Mouse (Mus musculus): Measurements from ENCODE around the gene Cd4. TPM values are rescaled to one million over a fixed set of nuclear protein-coding genes. Genes with fewer than 3 reads are reported as not detected.
A peak's percentile ranks its signal among the peaks of the same experiment; 100 is the strongest.

The Cd4 gene
- polyA plus RNA-seq, 1 experiment from 2014 or later: 0.17 TPM

- peaks cover 65% of the 10 kb centered on the region for H3K36me3 ChIP-seq
Measured at GRCm38 (mm10) chr6:124816611-124817010, 71.4 kb downstream of the Cd4 start.

DNA sequence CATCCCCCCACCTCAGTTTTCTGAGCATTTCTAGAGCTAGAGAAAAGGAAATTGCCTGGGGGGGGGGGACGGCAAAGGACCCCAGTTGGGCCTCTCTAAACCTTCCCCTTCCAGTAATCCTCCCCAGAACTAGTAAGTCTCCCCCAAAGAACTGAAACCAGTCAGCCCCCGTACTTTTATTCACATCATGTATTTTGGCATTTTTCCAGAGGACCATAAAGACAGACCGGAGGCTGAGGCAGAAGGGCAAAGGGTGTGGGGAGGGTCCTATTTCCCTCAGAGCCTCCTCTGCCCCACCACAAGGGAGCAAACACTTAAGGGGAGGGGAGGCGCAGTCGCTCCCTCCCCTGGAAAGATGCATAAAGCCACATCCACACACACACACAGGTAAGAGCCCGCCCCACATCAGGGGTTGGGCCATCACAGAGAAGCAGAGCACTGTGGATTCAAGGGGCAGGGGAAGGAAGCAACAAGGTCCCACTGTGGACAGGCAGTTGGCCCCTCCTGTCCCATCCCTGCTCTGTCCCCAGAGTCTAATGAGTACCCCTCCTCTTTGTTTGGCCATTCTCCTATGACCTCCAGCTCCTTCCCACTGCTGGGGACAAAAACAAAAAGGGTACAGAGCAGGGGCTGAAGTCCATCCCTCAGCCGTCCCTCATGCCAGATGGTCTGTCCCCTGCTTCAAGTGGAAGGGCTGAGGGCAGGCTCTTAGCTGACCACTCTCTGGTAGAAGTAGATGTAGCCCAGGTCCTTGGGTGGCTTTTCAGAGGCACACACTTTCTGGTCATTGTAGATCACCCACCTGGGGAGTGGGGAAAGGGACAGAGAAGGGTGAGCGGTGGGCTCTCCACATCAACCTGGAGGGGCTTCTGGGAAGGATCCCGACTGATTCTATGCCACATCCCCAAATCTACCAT lies 72.9 kb downstream of the Cd4 start:
- WGBS: 65% methylated on average over 8 of the region's 9 CpGs
- ATAC-seq (ENCODE audit: low FRiP score): no peak
- Histone ChIP-seq H3K9ac (replicated peaks) (no peak overlapping the region), H3K4me3 (replicated peaks) (no peak overlapping the region), H3K4me2 (peak overlapping the region; percentile 79), H3K4me1 (peaks cover 34% of the 10 kb centered on the region), H3K27ac (replicated peaks) (peak overlapping the region; percentile 89; the same call in 1 of the 2 replicates), H3K9me3 (replicated peaks) (no peaks in the 10 kb centered on the region), H3K36me3 (peaks cover 60% of the 10 kb centered on the region), H3K27me3 (replicated peaks) (no peaks in the 10 kb centered on the region)

More at GRCm38 (mm10) chr6:124816611-124817010, 71.4 kb downstream of the Cd4 start:
- Histone ChIP-seq H3K9ac (replicated peaks) (no peak overlapping the region), H3K4me3 (replicated peaks) (no peak overlapping the region), H3K9me3 (replicated peaks) (no peaks in the 10 kb centered on the region), H3K4me2 (no peak overlapping the region), H3K4me1 (peaks cover 29% of the 10 kb centered on the region), H3K27me3 (replicated peaks) (no peaks in the 10 kb centered on the region), H3K27ac (replicated peaks) (no peak overlapping the region)
- WGBS: 95% methylated on average over 4 of the region's 4 CpGs
- ATAC-seq (ENCODE audit: low FRiP score): no peak

Other genes with a start within 250 kb of the Cd4 start
- 47.2 and 56.6 TPM in 2 replicates for gene Lpcat3, start 225.2 kb downstream of the Cd4 start, polyA plus RNA-seq (2015; fragmentation: Nextera tagmentation; extraction: Ambion mirVana)
- gene Emg1, start 176.0 kb downstream of the Cd4 start, polyA plus RNA-seq (2015; fragmentation: Nextera tagmentation; extraction: Ambion mirVana): 99.9 and 132 TPM in 2 replicates
- 267 and 291 TPM in 2 replicates for gene Phb2, start 175.9 kb downstream of the Cd4 start, polyA plus RNA-seq (2015; fragmentation: Nextera tagmentation; extraction: Ambion mirVana)
- gene Ptpn6, start 149.5 kb downstream of the Cd4 start, polyA plus RNA-seq (2015; fragmentation: Nextera tagmentation; extraction: Ambion mirVana): 4.8 and 24.7 TPM in 2 replicates
- gene Grcc10, start 146.8 kb downstream of the Cd4 start, polyA plus RNA-seq (2015; fragmentation: Nextera tagmentation; extraction: Ambion mirVana): 572 and 623 TPM in 2 replicates
- gene Gm45234, start 132.2 kb downstream of the Cd4 start, polyA plus RNA-seq (2015; fragmentation: Nextera tagmentation; extraction: Ambion mirVana): 0.17 TPM in 1 of 2 replicates, not detected in the other
- 23.1 and 24.0 TPM in 2 replicates for gene Atn1, start 131.7 kb downstream of the Cd4 start, polyA plus RNA-seq (2015; fragmentation: Nextera tagmentation; extraction: Ambion mirVana)
- gene Eno2, start 118.5 kb downstream of the Cd4 start, polyA plus RNA-seq (2015; fragmentation: Nextera tagmentation; extraction: Ambion mirVana): 197 and 226 TPM in 2 replicates
- gene Lrrc23, start 108.5 kb downstream of the Cd4 start, polyA plus RNA-seq (2015; fragmentation: Nextera tagmentation; extraction: Ambion mirVana): 1.5 and 1.7 TPM in 2 replicates
- gene Spsb2, start 79.6 kb downstream of the Cd4 start, polyA plus RNA-seq (2015; fragmentation: Nextera tagmentation; extraction: Ambion mirVana): 7.9 and 9.2 TPM in 2 replicates
- 481 and 545 TPM in 2 replicates for gene Tpi1, start 73.9 kb downstream of the Cd4 start, polyA plus RNA-seq (2015; fragmentation: Nextera tagmentation; extraction: Ambion mirVana)
- 190 and 199 TPM in 2 replicates for gene Usp5, start 58.7 kb downstream of the Cd4 start, polyA plus RNA-seq (2015; fragmentation: Nextera tagmentation; extraction: Ambion mirVana)
- gene Cdca3, start 58.7 kb downstream of the Cd4 start, polyA plus RNA-seq (2015; fragmentation: Nextera tagmentation; extraction: Ambion mirVana): 23.7 and 52.8 TPM in 2 replicates
- 0.69 and 0.70 TPM in 2 replicates for gene Gnb3, start 47.9 kb downstream of the Cd4 start, polyA plus RNA-seq (2015; fragmentation: Nextera tagmentation; extraction: Ambion mirVana)
- gene P3h3, start 30.5 kb downstream of the Cd4 start, polyA plus RNA-seq (2015; fragmentation: Nextera tagmentation; extraction: Ambion mirVana): 22.2 and 24.0 TPM in 2 replicates
- 28.9 and 33.8 TPM in 2 replicates for gene Gpr162, start 24.2 kb downstream of the Cd4 start, polyA plus RNA-seq (2015; fragmentation: Nextera tagmentation; extraction: Ambion mirVana)
- gene Lag3, start 23.5 kb upstream of the Cd4 start, polyA plus RNA-seq (2015; fragmentation: Nextera tagmentation; extraction: Ambion mirVana): 3.2 and 3.5 TPM in 2 replicates
- gene Ptms, start 31.9 kb upstream of the Cd4 start, polyA plus RNA-seq (2015; fragmentation: Nextera tagmentation; extraction: Ambion mirVana): 637 and 745 TPM in 2 replicates
- gene Mlf2, start 43.2 kb upstream of the Cd4 start, polyA plus RNA-seq (2015; fragmentation: Nextera tagmentation; extraction: Ambion mirVana): 543 and 603 TPM in 2 replicates
- 95.4 and 112 TPM in 2 replicates for gene Cops7a, start 77.3 kb upstream of the Cd4 start, polyA plus RNA-seq (2015; fragmentation: Nextera tagmentation; extraction: Ambion mirVana)
- 59.4 and 72.4 TPM in 2 replicates for gene Pianp, start 108.5 kb upstream of the Cd4 start, polyA plus RNA-seq (2015; fragmentation: Nextera tagmentation; extraction: Ambion mirVana)
- gene Zfp384, start 120.9 kb upstream of the Cd4 start, polyA plus RNA-seq (2015; fragmentation: Nextera tagmentation; extraction: Ambion mirVana): 18.5 and 19.5 TPM in 2 replicates
- 129 and 133 TPM in 2 replicates for gene Ing4, start 151.5 kb upstream of the Cd4 start, polyA plus RNA-seq (2015; fragmentation: Nextera tagmentation; extraction: Ambion mirVana)
- 17.3 and 21.5 TPM in 2 replicates for gene Acrbp, start 161.5 kb upstream of the Cd4 start, polyA plus RNA-seq (2015; fragmentation: Nextera tagmentation; extraction: Ambion mirVana)
- 1.0 and 1.2 TPM in 2 replicates for gene Lpar5, start 179.7 kb upstream of the Cd4 start, polyA plus RNA-seq (2015; fragmentation: Nextera tagmentation; extraction: Ambion mirVana)
- 87.5 and 93.9 TPM in 2 replicates for gene Chd4, start 207.8 kb upstream of the Cd4 start, polyA plus RNA-seq (2015; fragmentation: Nextera tagmentation; extraction: Ambion mirVana)
- 47.8 and 58.0 TPM in 2 replicates for gene Nop2, start 243.7 kb upstream of the Cd4 start, polyA plus RNA-seq (2015; fragmentation: Nextera tagmentation; extraction: Ambion mirVana)

Measured in neural tube, embryonic 15.5 days (tissue).